Mouse (Mus musculus): Measurements from ENCODE around the gene Ndufs4.
"Not testable (repeated sequence)": the region's sequence is repeated elsewhere in the genome, so short reads cannot be mapped to it uniquely, and the experiment has no call there.

The Ndufs4 gene

DNA sequence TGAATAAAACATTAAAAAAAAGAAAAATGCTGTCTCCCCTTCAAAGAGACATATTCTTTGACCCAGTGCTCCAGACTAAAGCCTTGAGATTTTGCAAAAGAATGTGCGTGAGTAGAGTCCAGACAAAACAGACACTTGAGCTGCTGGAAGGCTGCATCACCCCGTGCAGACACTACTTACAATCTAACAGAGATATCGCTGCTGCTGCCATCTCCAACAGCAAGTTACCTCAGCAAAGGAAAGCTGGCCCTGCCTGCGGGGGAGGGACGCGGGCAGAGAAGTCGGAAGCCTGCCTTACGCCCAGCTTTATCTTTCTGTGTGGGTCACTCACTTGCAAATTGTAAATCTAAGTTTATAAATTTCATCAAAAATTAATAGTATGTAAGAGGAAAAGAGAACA is 45.1 kb downstream of the Ndufs4 start:
- no peak for DNase-seq (ENCODE audit: low spot score in 2 of 2)

DNA sequence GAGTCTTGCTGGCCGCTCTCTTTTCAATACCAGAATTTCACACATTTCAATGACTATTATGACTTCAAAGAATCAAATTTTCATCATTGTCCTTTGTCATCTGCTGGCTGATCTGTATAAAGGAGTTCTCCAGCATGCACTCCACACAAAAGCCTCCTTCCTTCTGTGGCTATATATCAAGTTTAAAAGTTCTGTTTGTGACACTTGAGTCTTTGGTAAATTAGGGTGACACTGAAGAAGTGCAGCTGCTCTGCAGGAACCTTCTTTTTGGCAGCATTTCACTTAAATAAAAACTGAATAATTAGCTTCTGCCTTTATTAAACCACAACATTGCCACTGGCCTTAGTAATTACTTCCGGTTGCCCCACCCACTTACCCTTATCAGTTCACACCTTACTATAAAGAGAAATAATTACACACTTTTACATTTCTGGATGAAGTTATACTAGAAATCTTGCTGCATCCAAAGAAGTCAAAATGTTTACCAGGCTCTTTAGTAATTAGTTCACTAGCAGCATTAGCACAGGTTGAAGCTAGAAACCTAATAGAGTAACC is 68.1 kb downstream of the Ndufs4 start:
- no peak for DNase-seq (ENCODE audit: low spot score in 2 of 2)

DNA sequence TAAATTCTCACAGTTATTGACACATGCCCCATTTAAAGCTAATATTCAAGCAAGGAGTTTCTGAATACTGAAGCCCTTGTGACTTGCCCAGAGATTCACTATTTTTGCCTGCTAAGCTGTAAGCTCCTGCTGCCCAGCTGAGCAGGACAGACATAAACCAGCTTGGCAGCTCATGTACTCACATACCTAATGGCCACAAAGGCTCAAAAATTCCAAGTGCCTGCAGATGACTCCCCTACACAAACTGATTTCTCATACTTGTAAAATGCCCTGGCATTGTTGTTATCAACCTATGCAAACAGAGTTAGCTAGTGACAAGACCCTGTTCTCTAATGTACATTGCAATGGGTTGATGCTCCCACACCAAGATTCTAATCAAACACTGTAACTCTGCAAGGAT is 68.9 kb downstream of the Ndufs4 start:
- no peak for DNase-seq (ENCODE audit: low spot score in 2 of 2)

DNA sequence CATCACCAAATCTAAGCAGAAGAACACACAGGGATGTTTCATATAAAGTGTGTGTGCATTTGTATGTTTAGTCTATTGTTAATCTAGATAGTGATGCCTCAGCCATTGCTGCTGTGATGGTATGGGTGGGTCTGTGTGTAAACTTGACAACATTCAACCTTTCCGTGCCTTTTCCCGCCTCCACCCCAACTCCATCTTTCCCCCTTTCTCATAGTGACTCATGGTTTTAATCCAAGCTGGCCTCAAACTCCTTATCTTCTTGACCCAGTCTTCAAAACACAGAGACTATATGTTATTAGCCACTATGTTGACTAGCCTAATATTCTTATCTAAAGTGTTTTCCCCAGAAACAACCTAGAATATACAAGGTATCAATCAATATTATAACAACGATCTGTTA is 72.7 kb downstream of the Ndufs4 start:
- DNase-seq (ENCODE audit: low spot score in 2 of 2), result no peak

DNA sequence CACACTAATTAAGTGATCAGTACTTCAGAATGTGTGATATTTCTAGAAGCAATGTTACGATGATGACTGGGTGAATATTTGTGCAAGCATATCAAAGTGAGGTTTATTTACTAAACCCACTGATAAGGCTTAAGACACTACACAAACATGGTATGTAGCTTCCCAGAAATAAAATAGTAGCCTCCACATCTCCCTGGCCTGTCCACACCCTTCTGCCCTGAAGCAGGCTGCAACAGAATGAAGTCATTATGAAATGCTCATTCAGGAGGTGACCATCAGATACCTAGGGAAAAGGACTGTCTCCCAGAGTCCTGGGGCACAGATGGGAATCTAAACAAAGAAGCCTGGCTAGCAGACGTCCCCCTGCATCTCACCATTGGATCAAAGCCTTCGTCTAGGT is 73.1 kb downstream of the Ndufs4 start:
- DNase-seq (ENCODE audit: low spot score in 2 of 2), result no peak

DNA sequence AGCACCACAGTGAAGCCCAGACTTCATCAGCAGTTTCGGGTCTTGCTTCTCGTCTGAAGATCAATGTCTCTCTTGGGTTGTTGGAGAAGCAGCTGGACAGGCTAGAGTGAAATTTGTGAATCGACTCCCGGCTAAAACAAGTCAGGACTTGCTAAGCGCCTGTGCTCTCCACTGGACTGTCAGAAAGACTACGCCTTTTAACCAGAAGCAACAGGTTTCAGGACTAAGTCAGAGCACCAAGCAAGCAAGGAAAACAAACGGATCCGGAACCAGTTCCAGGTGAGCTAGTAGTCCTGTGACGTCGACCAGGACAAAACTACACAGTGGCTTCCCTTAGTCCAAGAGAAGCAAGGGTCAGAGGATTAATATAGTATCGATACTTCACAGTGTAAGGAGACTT is 77.5 kb downstream of the Ndufs4 start:
- peak; percentile 13 to 22 for DNase-seq (ENCODE audit: low spot score in 2 of 2)

DNA sequence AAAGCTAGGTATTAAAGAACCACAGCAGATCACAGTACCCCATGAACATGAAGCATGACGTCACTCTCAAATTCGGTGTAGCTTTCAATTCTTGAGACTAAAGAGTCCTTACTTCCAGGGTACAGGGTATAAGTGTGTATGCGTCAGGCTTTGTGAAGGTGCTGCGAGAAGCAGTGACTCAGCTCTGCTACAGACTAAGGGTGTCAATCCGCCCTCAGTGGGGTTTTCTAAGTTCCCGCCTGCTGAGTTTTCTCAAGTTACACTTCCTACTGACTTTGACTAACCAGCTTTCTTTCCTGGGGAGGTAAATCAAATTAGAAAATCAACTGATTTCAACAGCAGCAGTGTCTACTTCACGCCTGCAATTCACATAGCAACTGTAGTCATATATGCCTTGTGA is 83.4 kb downstream of the Ndufs4 start:
- no peak for DNase-seq (ENCODE audit: low spot score in 2 of 2)

DNA sequence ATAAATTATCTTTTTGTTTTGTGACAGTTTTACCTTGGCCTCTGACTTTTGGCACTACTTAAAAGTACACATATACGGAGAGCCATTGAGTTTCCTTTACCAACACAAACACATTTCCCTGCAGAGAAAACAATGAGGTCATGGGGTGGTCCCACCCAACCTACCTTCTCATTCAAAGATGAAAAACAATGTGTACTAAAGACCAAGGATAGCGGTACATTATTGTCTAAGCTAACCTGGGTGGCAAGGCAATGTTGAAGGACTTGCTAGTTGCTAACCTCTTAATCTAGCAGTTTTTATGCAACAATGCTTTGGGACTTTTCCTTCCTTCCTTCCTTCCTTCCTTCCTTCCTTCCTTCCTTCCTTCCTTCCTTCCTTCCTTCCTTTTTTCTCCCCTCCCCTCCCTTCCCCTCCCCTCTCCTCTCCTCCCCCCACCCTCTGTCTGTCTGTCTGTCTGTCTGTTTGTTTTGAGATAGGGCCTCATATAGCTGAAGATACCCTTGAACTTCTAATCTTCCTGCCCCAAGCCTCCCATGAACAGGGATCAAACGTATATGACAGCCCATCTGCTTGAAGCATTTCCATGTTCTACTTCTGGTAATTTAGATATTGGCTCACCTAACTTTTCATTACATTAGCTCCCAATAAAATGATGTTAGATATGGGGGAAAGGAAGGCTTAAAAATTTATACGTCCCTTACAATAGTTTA is 84.4 kb downstream of the Ndufs4 start:
- DNase-seq (ENCODE audit: low spot score in 2 of 2), result no peak

DNA sequence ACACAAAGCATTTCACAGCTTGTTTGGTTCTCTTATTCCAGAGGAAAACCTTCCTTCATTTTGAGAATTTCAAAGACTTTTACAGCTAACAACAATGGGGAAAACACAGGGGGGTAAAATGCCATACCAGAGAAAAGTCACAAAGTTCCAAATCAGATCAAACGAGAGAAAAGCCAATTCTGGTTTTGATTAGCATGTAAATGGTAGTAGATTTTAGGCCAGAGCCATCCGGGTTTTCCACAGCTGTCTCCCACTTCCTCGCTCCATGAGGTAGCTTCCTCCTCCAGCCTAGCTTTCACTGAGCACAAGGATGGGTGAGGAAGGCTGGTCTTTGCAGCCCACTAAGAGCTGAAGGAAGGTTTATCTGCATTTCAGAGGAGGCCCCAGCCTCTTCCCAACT is 90.3 kb downstream of the Ndufs4 start:
- DNase-seq (ENCODE audit: low spot score in 2 of 2), result no peak

DNA sequence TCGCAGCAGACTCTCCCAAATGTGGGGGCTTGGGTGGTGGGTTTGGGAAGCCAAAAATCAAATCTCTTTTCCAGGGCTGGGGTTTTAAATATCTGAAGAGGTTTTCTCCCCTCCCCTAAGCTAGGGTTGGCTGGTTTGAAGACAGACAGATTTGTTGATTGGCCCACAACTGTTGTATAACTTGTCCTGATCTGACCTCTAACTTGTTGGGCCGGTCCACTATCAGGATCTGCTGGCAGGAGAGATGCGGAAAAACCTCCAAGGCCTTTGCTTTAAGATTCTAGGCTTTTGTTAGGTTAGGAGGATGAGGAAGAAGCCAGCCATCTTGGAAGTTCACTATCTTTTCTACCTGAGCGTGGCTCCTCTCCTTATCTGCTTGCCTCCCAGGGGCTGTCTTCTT is 91.5 kb downstream of the Ndufs4 start:
- DNase-seq (ENCODE audit: low spot score in 2 of 2), result peak; percentile 32 to 33

DNA sequence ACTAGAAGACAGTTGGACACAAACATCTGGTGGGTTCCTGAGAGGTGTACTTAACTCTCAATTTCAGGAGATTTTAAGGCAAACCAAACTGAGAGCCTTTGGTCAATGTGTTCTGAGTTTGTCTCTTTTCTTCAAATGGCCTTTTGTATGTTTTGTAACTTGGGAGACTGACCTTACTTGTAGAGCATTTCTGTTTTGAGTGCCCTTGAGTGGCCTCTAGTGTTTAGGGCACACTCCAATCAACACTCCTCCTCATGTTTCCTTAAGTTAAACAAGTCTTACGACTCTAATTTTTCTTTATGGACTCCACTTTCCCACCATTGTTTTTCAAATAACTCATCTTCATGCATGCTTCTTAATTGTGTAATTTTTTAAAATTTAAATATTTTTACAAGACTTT is 98.6 kb downstream of the Ndufs4 start:
- no peak for DNase-seq (ENCODE audit: low spot score in 2 of 2)

DNA sequence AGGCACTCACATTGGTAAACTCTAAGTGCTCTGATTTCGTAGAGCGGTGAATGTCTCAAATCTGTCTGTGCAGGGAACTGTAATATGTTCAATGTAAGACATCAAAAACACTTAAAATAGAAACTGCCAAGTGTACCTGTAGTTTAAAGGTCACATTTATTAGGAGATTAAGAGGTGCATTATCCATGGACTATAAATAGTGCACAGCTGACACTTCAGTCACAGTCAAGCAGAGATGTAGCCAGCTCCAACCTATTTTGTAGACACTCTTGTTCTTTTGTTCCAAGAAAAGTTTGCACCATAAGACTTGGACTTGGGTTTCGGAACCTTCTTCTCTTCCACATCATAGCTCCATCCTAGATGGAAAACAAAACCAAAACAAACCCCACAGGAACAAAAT is 99.5 kb downstream of the Ndufs4 start:
- no peak for DNase-seq (ENCODE audit: low spot score in 2 of 2)

DNA sequence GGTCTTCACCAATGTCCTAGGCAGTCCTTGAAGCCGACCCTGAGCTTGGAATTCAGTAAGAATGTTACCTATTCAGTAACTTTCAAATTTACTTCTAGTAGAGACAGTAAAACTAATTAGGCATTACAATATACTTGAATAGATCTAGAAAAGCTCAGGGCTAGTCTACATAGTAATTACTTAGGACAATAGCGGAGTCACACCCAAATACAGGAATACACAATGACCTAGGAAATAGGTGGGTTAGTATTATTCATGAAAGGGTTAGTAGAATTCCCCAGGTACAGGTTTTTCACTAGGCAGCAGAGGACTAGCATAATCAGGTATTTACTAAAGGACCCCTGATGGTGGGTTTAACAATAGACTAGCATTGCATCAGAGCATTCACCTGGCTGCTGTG is 109.4 kb downstream of the Ndufs4 start:
- DNase-seq (ENCODE audit: low spot score in 2 of 2), result not testable (repeated sequence)

DNA sequence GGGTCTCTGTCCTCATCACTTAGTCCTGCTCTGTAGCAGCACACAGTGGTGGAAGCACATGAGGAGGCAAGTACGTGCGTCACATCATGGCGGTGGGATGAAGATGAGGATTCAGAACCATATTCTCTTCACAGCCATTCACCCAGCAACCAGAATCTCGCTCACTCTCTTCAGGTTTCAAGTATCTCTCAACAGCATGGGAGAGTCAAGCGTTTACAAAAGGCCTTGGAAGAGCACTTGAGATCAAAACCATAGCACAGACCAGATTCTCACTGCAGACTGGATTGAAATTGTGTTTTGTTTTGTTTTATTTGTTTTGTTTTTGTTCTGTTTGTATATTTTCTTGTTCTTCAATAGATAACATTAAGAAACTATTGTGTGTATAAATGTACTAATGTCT is 110.8 kb downstream of the Ndufs4 start:
- no peak for DNase-seq (ENCODE audit: low spot score in 2 of 2)

DNA sequence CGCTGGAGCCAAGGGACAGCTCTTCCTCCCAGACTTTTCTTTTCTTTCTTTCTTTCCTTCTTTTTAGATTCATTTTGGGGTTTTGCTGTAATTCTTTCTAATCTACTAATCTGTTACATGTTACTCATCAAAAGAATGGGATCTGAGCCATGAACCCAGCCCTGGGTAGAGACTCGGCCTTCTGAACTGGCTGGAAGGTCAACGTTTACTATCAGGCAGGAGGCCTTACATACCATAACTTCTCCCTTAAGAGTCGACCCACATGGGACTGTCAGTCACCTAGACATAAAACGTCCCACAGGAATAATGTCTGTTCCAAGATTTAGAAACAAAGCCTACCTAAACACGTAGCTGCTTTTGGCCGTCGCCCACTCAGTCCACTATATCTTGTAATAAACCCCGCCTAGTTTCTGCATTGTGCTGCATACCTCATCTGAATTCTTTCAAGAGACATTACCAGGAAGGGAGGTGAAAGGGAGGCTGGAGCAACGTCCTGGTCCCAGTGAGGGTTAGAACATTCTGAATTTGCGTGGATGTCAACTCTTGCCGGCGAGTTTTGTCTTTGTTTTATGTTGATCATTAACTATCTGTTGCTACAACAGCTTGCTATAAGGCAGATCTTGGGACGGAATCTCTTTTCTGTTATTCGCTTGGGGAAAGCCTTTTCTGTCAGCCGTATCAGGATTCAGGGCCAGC is 116.5 kb downstream of the Ndufs4 start:
- DNase-seq (ENCODE audit: low spot score in 2 of 2), result no peak

DNA sequence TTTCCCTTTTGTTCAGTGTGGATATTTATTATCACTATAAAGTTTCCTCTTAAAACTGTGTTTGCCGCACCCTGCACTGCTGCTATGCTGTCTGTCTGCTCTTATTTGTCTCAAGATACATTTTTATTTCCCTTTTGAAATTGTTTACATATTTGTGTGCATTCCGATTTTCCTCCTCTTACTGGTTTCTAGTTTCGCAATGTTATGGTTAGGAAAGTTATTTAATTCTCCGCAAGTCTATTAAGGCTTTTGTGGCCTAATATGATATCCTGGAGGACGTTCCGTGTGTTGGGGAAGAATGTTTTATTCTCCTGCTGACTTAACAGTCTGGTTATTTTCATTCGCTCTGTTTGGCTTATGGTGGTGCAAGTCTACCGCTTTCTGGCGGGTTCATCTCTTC is 120.3 kb downstream of the Ndufs4 start:
- DNase-seq (ENCODE audit: low spot score in 2 of 2), result no peak

DNA sequence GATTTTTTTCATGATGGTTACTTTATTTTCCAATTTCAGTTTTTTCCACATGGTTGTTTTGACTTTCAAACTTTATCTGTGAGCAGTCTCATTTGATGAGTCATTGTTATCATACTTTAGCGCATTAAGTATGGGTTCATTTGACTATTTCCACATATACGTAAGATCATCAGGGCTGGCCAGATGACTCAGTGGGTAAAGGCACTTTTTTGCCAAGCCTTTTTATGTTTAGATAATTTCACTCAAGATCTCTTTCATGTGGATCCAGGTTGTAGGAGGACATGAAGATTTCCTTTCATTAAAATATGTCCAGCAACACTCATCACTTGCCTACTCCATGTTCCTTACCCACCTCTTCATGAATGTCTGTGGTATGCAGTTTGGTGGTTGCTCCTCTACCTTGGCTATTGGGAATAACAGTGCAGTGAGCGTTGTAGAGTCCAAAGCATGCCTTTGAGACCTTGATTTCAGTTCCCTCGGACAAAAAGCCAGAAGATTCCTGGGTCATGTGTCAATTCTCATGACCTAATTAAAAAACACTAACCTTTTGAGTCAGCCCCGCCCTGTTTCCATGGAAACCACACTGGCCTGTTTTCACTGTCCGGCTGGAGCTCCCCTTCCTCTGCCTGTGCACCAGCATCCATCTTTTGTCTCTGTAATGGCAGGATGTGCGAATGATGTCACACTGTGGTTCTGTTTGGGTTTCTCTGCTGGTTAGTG is 127.4 kb downstream of the Ndufs4 start:
- DNase-seq (ENCODE audit: low spot score in 2 of 2), result no peak

DNA sequence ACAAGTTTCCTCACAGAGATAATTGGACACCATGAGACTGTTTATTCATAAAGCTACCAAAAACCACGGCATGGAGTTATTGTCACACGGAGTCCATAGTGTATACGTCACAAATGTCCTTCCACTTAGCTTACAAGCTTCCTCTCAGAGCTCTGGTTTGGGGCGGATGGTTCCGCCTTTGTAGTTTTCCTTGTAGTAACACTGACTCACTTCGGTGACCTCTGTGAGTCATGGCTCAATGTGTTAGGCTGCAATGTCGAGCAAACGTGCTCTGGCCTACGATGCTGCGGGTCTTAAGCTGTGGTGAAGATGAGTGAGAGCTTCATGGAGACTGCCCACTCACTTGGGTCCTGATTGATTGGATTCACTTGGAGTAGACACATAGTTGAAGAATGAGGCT is 133.4 kb downstream of the Ndufs4 start:
- DNase-seq (ENCODE audit: low spot score in 2 of 2), result no peak
